Mouse (Mus musculus) liver, adult 2 months (tissue): Measurements from ENCODE around the gene Gm34302. TPM values are rescaled to one million over a fixed set of nuclear protein-coding genes. Genes with fewer than 3 reads are reported as not detected.

Source experiments
- DNase-seq: peaks from one replicate; pipeline ENCODE4 v3.0.0-alpha.2; 2011; ENCODE audit warnings: low read depth, low spot score; ENCODE audit errors: extremely low read depth
- H3K27ac ChIP-seq: fragments of 200-500 bp; replicated peaks from 2 replicates; pipeline ENCODE4 v1.5.1; 2012; ENCODE audit warnings: low read depth, mild to moderate bottlenecking, control low read depth, inconsistent platforms, low read length; ENCODE audit not compliant: insufficient read depth
- H3K27me3 ChIP-seq: fragments of 200-500 bp; 2 replicates; pipeline ENCODE4 v1.6.1; 2012; ENCODE audit warnings: mild to moderate bottlenecking, moderate library complexity, low read length, inconsistent platforms; ENCODE audit not compliant: control insufficient read depth, insufficient read depth
- H3K36me3 ChIP-seq: fragments of 200-500 bp; 2 replicates; pipeline ENCODE4 v1.6.1; 2012; ENCODE audit warnings: low read length, inconsistent platforms; ENCODE audit not compliant: control insufficient read depth, insufficient read depth
- H3K4me1 ChIP-seq: fragments of 200-500 bp; 2 replicates; pipeline ENCODE4 v1.6.1; 2011; ENCODE audit warnings: low read length; ENCODE audit not compliant: control insufficient read depth, insufficient read depth
- H3K4me3 ChIP-seq: fragments of 200-500 bp; 2 replicates; pipeline ENCODE4 v1.5.1; 2011; ENCODE audit warnings: low read depth, mild to moderate bottlenecking, control low read depth, low read length, moderate library complexity; ENCODE audit not compliant: insufficient read depth
- H3K79me2 ChIP-seq: fragments of 200-500 bp; 2 replicates; pipeline ENCODE4 v1.6.1; 2012; ENCODE audit warnings: inconsistent platforms, mild to moderate bottlenecking, low read length, moderate library complexity; ENCODE audit not compliant: control insufficient read depth, insufficient read depth
- H3K9ac ChIP-seq: fragments of 200-500 bp; 2 replicates; pipeline ENCODE4 v1.6.1; 2012; ENCODE audit warnings: low read depth, mild to moderate bottlenecking, control low read depth, inconsistent platforms, low read length
- CTCF ChIP-seq: fragments of 200-500 bp; IDR thresholded peaks from 2 replicates; pipeline ENCODE4 v1.5.1; 2011; ENCODE audit warnings: low read depth, low read length, control low read depth
- POLR2A ChIP-seq: fragments of 200-500 bp; IDR thresholded peaks from 2 replicates; pipeline ENCODE4 v1.6.1; 2011; ENCODE audit warnings: low read length, control low read depth; ENCODE audit not compliant: insufficient read depth; ENCODE audit errors: extremely low read depth
- WGBS: fragments of 180-500 bp; shearing (Covaris S2); methylation state at CpG from one replicate; pipeline ENCODE4 v1.1.7; 2018; 5-methylcytosine and 5-hydroxymethylcytosine counted together
- polyA plus RNA-seq: library from polyadenylated mRNA; depleted of rRNA; stranded (reverse); fragments of >200 nt; gene quantifications from 2 replicates; pipeline ENCODE4 v1.2.3, GENCODE M21; 2012
- total RNA-seq: library from RNA; depleted of rRNA; stranded (reverse); fragments of >200 nt; gene quantifications from 2 replicates; pipeline ENCODE4 v1.2.3, GENCODE M21; 2014

Gene Gm34302
- total and polyA plus RNA-seq, 2 experiments = not detected

DNA sequence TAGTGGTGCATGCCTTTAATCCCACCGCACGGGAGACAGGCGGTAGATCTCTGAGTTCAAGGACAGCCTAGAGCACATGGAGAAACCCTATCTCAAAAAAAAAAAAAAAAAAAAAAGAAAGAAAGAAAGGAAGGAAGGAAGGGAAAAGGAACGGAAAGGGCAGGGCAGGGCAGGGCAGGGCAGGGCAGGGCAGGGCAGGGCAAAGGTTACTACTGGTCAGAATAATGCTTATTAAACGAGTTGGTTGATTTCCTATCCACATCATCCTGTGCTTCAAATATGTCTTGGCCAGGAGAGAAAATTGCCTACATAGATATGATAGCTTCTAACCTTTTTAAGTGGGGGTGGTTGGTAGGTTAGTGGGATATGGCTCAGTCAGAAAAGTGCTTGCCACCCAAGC is 25.2 kb upstream of the Gm34302 start:
- Histone ChIP-seq H3K27me3 (no peaks in the 10 kb centered on the region), H3K36me3 (no peaks in the 10 kb centered on the region), H3K4me3 (no peak overlapping the region), H3K27ac (no peak overlapping the region), H3K79me2 (no peaks in the 10 kb centered on the region), H3K9ac (no peak overlapping the region), H3K4me1 (no peaks in the 10 kb centered on the region)
- 72% methylated on average over 5 of the region's 5 CpGs for WGBS
- TF ChIP-seq POLR2A (no peak), CTCF (no peak)
- no peak for DNase-seq

DNA sequence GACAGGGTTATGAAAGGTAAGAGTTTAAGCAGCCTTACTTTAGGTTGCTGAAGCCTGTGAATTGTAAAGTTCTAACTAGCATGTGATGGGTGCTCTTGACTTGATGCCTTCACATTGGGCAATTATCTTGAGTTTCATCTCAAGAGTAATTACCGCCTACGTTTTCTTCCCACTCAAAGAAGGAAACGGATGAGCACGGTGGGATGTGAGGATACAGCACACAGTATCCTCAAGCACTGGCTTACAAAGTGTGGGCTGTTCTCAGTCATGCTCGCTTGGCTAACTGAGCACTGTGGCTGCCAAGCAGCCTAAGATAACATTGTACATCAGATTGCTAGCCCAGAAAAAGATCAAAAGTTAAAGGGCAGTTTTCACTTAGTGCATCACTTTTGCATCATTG is 20.8 kb upstream of the Gm34302 start:
- Histone ChIP-seq H3K27ac (no peak overlapping the region), H3K79me2 (no peaks in the 10 kb centered on the region), H3K4me1 (no peaks in the 10 kb centered on the region), H3K27me3 (no peaks in the 10 kb centered on the region), H3K36me3 (no peaks in the 10 kb centered on the region), H3K4me3 (no peak overlapping the region), H3K9ac (no peak overlapping the region)
- no peak for DNase-seq
- 86% methylated on average over 5 of the region's 5 CpGs for WGBS
- TF ChIP-seq POLR2A (no peak), CTCF (no peak)

GRCm38 (mm10) chr3:63494625-63495382 is 11.1 kb upstream of the Gm34302 start:
- TF ChIP-seq POLR2A (no peak), CTCF (no peak)
- no peaks in the 10 kb centered on the region for H3K27me3 ChIP-seq
- 51% methylated on average over 5 of the region's 5 CpGs for WGBS
- DNase-seq = peak; percentile 14
- no peaks in the 10 kb centered on the region for H3K36me3 ChIP-seq
- no peak overlapping the region for H3K4me3 ChIP-seq
- H3K9ac ChIP-seq = no peak overlapping the region
- no peaks in the 10 kb centered on the region for H3K4me1 ChIP-seq
- no peaks in the 10 kb centered on the region for H3K79me2 ChIP-seq
- no peak overlapping the region for H3K27ac ChIP-seq

- Histone ChIP-seq H3K4me1 (no peaks in the 10 kb centered on the region), H3K27ac (no peak overlapping the region), H3K36me3 (no peaks in the 10 kb centered on the region), H3K79me2 (no peaks in the 10 kb centered on the region), H3K4me3 (no peak overlapping the region), H3K9ac (no peak overlapping the region), H3K27me3 (no peaks in the 10 kb centered on the region)
- WGBS = 72% methylated on average over 4 of the region's 4 CpGs
- no peak for DNase-seq
- TF ChIP-seq POLR2A (no peak), CTCF (no peak)
These were observed 9.9 kb upstream of the Gm34302 start for GRCm38 (mm10) chr3:63493563-63493962.

- Histone ChIP-seq H3K4me1 (no peaks in the 10 kb centered on the region), H3K9ac (no peak overlapping the region), H3K27me3 (no peaks in the 10 kb centered on the region), H3K4me3 (no peak overlapping the region), H3K27ac (no peak overlapping the region), H3K36me3 (no peaks in the 10 kb centered on the region), H3K79me2 (no peaks in the 10 kb centered on the region)
- DNase-seq = no peak
- WGBS = 64% methylated on average over 1 of the region's 1 CpGs
- TF ChIP-seq POLR2A (no peak), CTCF (no peak)
These were observed 43.1 kb downstream of the Gm34302 start for GRCm38 (mm10) chr3:63440426-63441125.

DNA sequence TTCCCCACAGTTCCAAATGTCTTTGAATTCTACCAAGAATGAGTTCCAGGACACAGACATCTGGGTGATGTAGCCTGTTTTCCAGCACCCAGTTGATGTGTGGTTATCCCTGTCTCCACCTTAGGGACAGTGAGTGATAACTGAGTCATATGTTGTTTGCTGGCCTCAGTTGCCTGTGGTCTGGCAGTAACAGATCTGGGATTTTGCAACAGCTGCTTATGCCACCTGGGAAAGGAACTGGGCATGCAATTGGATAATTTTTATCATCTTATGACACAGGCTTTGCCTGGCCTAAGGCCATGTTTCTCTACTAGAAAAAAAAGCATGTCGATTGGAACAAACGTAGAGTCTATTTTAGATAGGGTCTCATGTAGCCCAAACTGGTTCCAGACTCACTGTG is 43.9 kb downstream of the Gm34302 start:
- Histone ChIP-seq H3K36me3 (no peaks in the 10 kb centered on the region), H3K27ac (no peak overlapping the region), H3K4me1 (no peaks in the 10 kb centered on the region), H3K79me2 (no peaks in the 10 kb centered on the region), H3K27me3 (no peaks in the 10 kb centered on the region), H3K9ac (no peak overlapping the region), H3K4me3 (no peak overlapping the region)
- whole genome bisulfite sequencing = 63% methylated on average over 2 of the region's 2 CpGs
- DNase-seq = peak; percentile 70
- no peak for TF ChIP-seq CTCF
- no peak for TF ChIP-seq POLR2A
